Mouse (Mus musculus): ENCODE measurements around the gene Ism2. TPM values are rescaled to one million over a fixed set of nuclear protein-coding genes. Genes with fewer than 3 reads are reported as not detected.
A peak's percentile ranks its signal among the peaks of the same experiment; 100 is the strongest.

The Ism2 gene
- polyA plus RNA-seq, 1 experiment from 2014 or later = 1.1 TPM

- H3K4me1 ChIP-seq (replicated peaks; ENCODE audit: control insufficient read depth, insufficient read depth, low read length) = peaks cover 9% of the 10 kb centered on the region
- H3K9ac ChIP-seq (replicated peaks; ENCODE audit: low read depth, low read length) = no peak overlapping the region
- no peak overlapping the region for H3K4me3 ChIP-seq (replicated peaks; ENCODE audit: low read length)
- ATAC-seq = peak; percentile 83
- H3K9me3 ChIP-seq (ENCODE audit: control insufficient read depth, low read length) = no peaks in the 10 kb centered on the region
- H3K27me3 ChIP-seq (replicated peaks; ENCODE audit: control insufficient read depth, insufficient read depth, low read length) = no peaks in the 10 kb centered on the region
- peak overlapping the region; percentile 25 for H3K4me2 ChIP-seq (ENCODE audit: low read length)
- H3K27ac ChIP-seq (ENCODE audit: low read length) = 0 out of 2 replicates have a peak overlapping the region, but pooled peaks have one; percentile 15
- WGBS = 17% methylated on average over 13 of the region's 13 CpGs
- H3K36me3 ChIP-seq (ENCODE audit: control insufficient read depth, insufficient read depth) = peaks cover 10% of the 10 kb centered on the region; the same call in 1 of the 2 replicates
Observed at GRCm38 (mm10) chr12:87305767-87306583, 6.5 kb upstream of the Ism2 start.

GRCm38 (mm10) chr12:87301189-87301588 lies 1.7 kb upstream of the Ism2 start:
- Histone ChIP-seq H3K9me3 (ENCODE audit: control insufficient read depth, low read length) (no peaks in the 10 kb centered on the region), H3K9ac (replicated peaks; ENCODE audit: low read depth, low read length) (no peak overlapping the region), H3K27me3 (replicated peaks; ENCODE audit: control insufficient read depth, insufficient read depth, low read length) (peaks cover 7% of the 10 kb centered on the region), H3K36me3 (ENCODE audit: control insufficient read depth, insufficient read depth) (no peaks in the 10 kb centered on the region), H3K4me1 (replicated peaks; ENCODE audit: control insufficient read depth, insufficient read depth, low read length) (peaks cover 20% of the 10 kb centered on the region), H3K4me2 (ENCODE audit: low read length) (no peak overlapping the region), H3K4me3 (replicated peaks; ENCODE audit: low read length) (no peak overlapping the region), H3K27ac (ENCODE audit: low read length) (no peak overlapping the region)
- ATAC-seq = no peak
- WGBS = 41% methylated on average over 4 of the region's 4 CpGs

DNA sequence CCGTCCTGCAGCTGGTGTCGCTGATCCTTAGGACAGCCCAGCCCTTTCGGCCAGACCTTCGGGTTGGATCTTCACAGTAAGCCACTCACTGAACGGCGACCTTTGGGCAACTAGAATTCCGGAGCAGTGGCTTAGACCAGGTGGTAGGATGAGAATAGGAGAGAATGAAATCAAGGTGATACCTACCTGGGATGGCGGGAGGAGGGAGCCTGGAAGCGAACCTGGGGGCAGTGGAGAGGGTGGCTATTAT lies 861 bp upstream of the Ism2 start:
- H3K4me2 ChIP-seq (ENCODE audit: low read length) = peak overlapping the region; percentile 95
- H3K36me3 ChIP-seq (ENCODE audit: control insufficient read depth, insufficient read depth) = no peaks in the 10 kb centered on the region
- no peaks in the 10 kb centered on the region for H3K9me3 ChIP-seq (ENCODE audit: control insufficient read depth, low read length)
- H3K9ac ChIP-seq (replicated peaks; ENCODE audit: low read depth, low read length) = no peak overlapping the region; the same call in 1 of the 2 replicates
- H3K4me1 ChIP-seq (replicated peaks; ENCODE audit: control insufficient read depth, insufficient read depth, low read length) = peaks cover 16% of the 10 kb centered on the region
- no peak overlapping the region for H3K27ac ChIP-seq (ENCODE audit: low read length)
- peaks cover 7% of the 10 kb centered on the region for H3K27me3 ChIP-seq (replicated peaks; ENCODE audit: control insufficient read depth, insufficient read depth, low read length)
- H3K4me3 ChIP-seq (replicated peaks; ENCODE audit: low read length) = peak overlapping the region; percentile 73
- WGBS = 1% methylated on average over 9 of the region's 9 CpGs
- ATAC-seq = no peak

DNA sequence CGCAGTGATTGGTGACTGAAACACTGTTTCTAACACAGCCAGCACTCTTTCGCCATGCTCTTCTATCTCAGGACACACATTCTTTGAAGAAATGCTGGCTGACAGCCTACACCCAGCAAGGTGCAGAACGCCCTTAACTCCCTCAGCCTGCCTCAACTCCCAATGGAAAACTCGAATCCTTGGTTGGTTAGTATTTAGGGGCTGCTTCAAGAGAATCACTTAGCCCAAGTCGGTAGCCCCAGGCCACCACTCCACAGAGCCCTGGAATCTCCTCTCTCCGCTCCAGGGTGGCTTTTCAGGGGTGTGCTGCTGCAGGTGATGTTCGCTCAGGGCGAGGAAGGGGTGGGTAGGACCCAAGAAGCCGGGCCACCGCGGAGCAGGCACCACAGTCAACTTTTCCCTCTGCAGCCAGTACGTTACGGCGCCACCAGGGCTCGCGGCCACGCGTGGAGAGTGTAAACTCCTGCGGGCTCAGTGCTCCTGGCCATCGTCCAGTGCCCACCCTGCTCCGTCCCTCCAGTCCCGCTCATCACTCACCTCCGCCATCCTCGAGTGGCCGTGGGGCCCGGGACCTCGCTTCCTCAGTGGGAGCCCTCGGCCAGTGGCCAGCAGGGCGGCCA lies 358 bp downstream of the Ism2 start:
- 8% methylated on average over 29 of the region's 29 CpGs for WGBS
- peak; percentile 19 for ATAC-seq
- Histone ChIP-seq H3K4me1 (replicated peaks; ENCODE audit: control insufficient read depth, insufficient read depth, low read length) (peaks cover 16% of the 10 kb centered on the region), H3K9ac (replicated peaks; ENCODE audit: low read depth, low read length) (peak overlapping the region; percentile 73), H3K27ac (ENCODE audit: low read length) (no peak overlapping the region), H3K27me3 (replicated peaks; ENCODE audit: control insufficient read depth, insufficient read depth, low read length) (peaks cover 7% of the 10 kb centered on the region), H3K36me3 (ENCODE audit: control insufficient read depth, insufficient read depth) (no peaks in the 10 kb centered on the region), H3K9me3 (ENCODE audit: control insufficient read depth, low read length) (no peaks in the 10 kb centered on the region), H3K4me3 (replicated peaks; ENCODE audit: low read length) (peak overlapping the region; percentile 73), H3K4me2 (ENCODE audit: low read length) (peak overlapping the region; percentile 95)

- no peak overlapping the region for H3K9ac ChIP-seq (replicated peaks; ENCODE audit: low read depth, low read length)
- no peaks in the 10 kb centered on the region for H3K9me3 ChIP-seq (ENCODE audit: control insufficient read depth, low read length)
- no peaks in the 10 kb centered on the region for H3K36me3 ChIP-seq (ENCODE audit: control insufficient read depth, insufficient read depth)
- 73% methylated on average over 6 of the region's 6 CpGs for WGBS
- no peak overlapping the region for H3K27ac ChIP-seq (ENCODE audit: low read length)
- H3K4me1 ChIP-seq (replicated peaks; ENCODE audit: control insufficient read depth, insufficient read depth, low read length) = no peaks in the 10 kb centered on the region; the same call in 1 of the 2 replicates
- H3K4me2 ChIP-seq (ENCODE audit: low read length) = no peak overlapping the region
- ATAC-seq = no peak
- peaks cover 7% of the 10 kb centered on the region for H3K27me3 ChIP-seq (replicated peaks; ENCODE audit: control insufficient read depth, insufficient read depth, low read length)
- H3K4me3 ChIP-seq (replicated peaks; ENCODE audit: low read length) = no peak overlapping the region
Observed at GRCm38 (mm10) chr12:87293934-87294333, 5.6 kb downstream of the Ism2 start.

DNA sequence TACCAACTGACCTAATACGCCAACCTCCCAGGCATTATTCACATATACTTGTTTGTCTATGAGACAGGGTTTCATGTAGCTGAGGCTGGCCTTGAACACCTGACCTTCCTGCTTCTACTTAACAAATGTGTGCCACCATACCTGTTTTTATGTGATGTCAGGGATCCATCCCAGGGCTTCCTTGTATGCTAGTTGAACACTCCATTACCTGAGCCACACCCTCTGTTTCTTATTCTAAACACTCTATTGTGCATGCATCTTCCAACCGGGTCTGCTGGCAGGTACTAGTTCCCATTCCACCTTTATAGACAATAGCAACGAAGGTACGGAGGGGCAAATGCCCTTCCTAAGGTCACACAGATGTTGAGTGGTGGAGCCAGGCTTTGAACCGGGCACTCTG lies 10.4 kb downstream of the Ism2 start:
- no peaks in the 10 kb centered on the region for H3K27me3 ChIP-seq (replicated peaks; ENCODE audit: control insufficient read depth, insufficient read depth, low read length)
- H3K36me3 ChIP-seq (ENCODE audit: control insufficient read depth, insufficient read depth) = no peaks in the 10 kb centered on the region
- H3K9ac ChIP-seq (replicated peaks; ENCODE audit: low read depth, low read length) = no peak overlapping the region
- no peaks in the 10 kb centered on the region for H3K9me3 ChIP-seq (ENCODE audit: control insufficient read depth, low read length)
- no peak overlapping the region for H3K4me2 ChIP-seq (ENCODE audit: low read length)
- WGBS = 92% methylated on average over 5 of the region's 5 CpGs
- H3K27ac ChIP-seq (ENCODE audit: low read length) = no peak overlapping the region
- no peak for ATAC-seq
- no peaks in the 10 kb centered on the region for H3K4me1 ChIP-seq (replicated peaks; ENCODE audit: control insufficient read depth, insufficient read depth, low read length)
- no peak overlapping the region for H3K4me3 ChIP-seq (replicated peaks; ENCODE audit: low read length)

DNA sequence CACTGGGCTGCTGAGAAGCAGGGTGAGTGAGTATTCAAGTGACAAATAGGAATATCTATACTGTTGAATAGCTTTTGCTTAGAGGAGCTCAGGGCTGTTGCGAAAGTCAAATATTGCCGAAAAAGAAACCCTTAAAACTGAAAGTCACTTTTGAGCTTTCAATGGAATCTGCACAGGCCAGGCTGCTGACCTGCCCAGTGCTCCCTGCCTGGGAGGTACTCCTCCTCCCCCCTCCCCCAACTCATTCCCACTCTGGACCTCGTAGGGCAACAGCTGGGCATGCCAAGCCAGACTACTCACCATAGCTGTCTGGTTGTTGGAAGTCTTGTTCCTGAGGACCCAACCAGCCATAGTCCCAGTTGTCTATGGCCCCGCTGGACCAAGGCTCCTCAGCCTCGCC lies 14.8 kb downstream of the Ism2 start:
- no peak overlapping the region for H3K4me2 ChIP-seq (ENCODE audit: low read length)
- no peak overlapping the region for H3K27ac ChIP-seq (ENCODE audit: low read length)
- no peaks in the 10 kb centered on the region for H3K4me1 ChIP-seq (replicated peaks; ENCODE audit: control insufficient read depth, insufficient read depth, low read length)
- 89% methylated on average over 5 of the region's 5 CpGs for WGBS
- no peaks in the 10 kb centered on the region for H3K27me3 ChIP-seq (replicated peaks; ENCODE audit: control insufficient read depth, insufficient read depth, low read length)
- no peaks in the 10 kb centered on the region for H3K9me3 ChIP-seq (ENCODE audit: control insufficient read depth, low read length)
- no peak for ATAC-seq
- no peak overlapping the region for H3K9ac ChIP-seq (replicated peaks; ENCODE audit: low read depth, low read length)
- no peaks in the 10 kb centered on the region for H3K36me3 ChIP-seq (ENCODE audit: control insufficient read depth, insufficient read depth)
- no peak overlapping the region for H3K4me3 ChIP-seq (replicated peaks; ENCODE audit: low read length)

- Histone ChIP-seq H3K4me1 (replicated peaks; ENCODE audit: control insufficient read depth, insufficient read depth, low read length) (no peaks in the 10 kb centered on the region), H3K27ac (ENCODE audit: low read length) (no peak overlapping the region), H3K4me2 (ENCODE audit: low read length) (no peak overlapping the region), H3K4me3 (replicated peaks; ENCODE audit: low read length) (no peak overlapping the region), H3K9ac (replicated peaks; ENCODE audit: low read depth, low read length) (no peak overlapping the region), H3K9me3 (ENCODE audit: control insufficient read depth, low read length) (no peaks in the 10 kb centered on the region), H3K27me3 (replicated peaks; ENCODE audit: control insufficient read depth, insufficient read depth, low read length) (no peaks in the 10 kb centered on the region), H3K36me3 (ENCODE audit: control insufficient read depth, insufficient read depth) (no peaks in the 10 kb centered on the region)
- no peak for ATAC-seq
- 84% methylated on average over 4 of the region's 4 CpGs for WGBS
Observed at GRCm38 (mm10) chr12:87284268-87284667, 15.2 kb downstream of the Ism2 start.

GRCm38 (mm10) chr12:87283706-87284105 lies 15.8 kb downstream of the Ism2 start:
- no peak for ATAC-seq
- H3K4me3 ChIP-seq (replicated peaks; ENCODE audit: low read length) = no peak overlapping the region
- H3K27ac ChIP-seq (ENCODE audit: low read length) = no peak overlapping the region
- no peaks in the 10 kb centered on the region for H3K27me3 ChIP-seq (replicated peaks; ENCODE audit: control insufficient read depth, insufficient read depth, low read length)
- 53% methylated on average over 7 of the region's 7 CpGs for WGBS
- no peak overlapping the region for H3K4me2 ChIP-seq (ENCODE audit: low read length)
- H3K9ac ChIP-seq (replicated peaks; ENCODE audit: low read depth, low read length) = no peak overlapping the region
- H3K4me1 ChIP-seq (replicated peaks; ENCODE audit: control insufficient read depth, insufficient read depth, low read length) = no peaks in the 10 kb centered on the region
- no peaks in the 10 kb centered on the region for H3K9me3 ChIP-seq (ENCODE audit: control insufficient read depth, low read length)
- no peaks in the 10 kb centered on the region for H3K36me3 ChIP-seq (ENCODE audit: control insufficient read depth, insufficient read depth)

All from forebrain, embryonic 16.5 days (tissue).